Mouse (Mus musculus): Measurements from ENCODE around the gene Mapk3. TPM values are rescaled to one million over a fixed set of nuclear protein-coding genes. Genes with fewer than 3 reads are reported as not detected.

The Mapk3 gene
- polyA plus RNA-seq (2015; fragmentation: Nextera tagmentation; extraction: Ambion mirVana), result 94.8 and 109 TPM in 2 replicates

DNA sequence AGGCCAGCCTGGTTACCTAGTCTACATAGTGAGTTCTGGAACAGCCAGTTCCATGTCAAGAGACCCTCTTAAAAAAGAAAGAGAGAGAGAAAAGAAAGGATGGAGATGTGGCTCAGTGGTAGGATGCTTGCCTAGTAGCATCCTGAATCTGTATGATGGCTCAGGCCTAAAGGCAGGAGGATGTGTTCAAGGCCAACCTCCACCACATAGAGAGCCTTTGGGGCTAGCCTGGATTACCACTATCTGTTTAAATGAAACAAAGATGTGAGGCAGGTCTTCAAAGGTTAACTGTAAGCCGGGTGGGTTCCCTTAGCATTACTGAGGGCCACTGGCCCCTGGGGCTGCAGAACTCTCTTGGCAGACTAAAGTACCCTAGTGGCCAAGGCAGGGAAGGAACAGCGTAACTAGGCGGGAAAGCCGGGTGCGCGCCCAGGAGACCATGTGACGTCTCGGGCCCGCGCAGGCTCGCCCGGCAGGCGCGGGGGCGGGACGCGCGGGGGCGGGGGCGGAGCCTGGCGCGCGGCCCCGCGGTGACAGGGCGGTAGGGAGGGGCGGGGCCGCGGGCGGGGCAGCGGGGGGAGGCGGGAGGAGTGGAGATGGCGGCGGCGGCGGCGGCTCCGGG is at the start of gene Mapk3:
Mapk3 (plus strand) TSS at position 552 of the 622 bp plus-strand sequence.
- WGBS, result 1% methylated on average over 25 of the region's 38 CpGs
- H3K4me2 ChIP-seq (ENCODE audit: low read depth, low read length), result peak within 1 kb of the TSS; percentile 92
- no peaks in the 10 kb centered on the region for H3K9me3 ChIP-seq (replicated peaks; ENCODE audit: control insufficient read depth, low read length)
- H3K4me1 ChIP-seq (ENCODE audit: control insufficient read depth, insufficient read depth, low read length), result peaks cover 34% of the 10 kb centered on the region
- H3K9ac ChIP-seq (ENCODE audit: low read length), result peak within 1 kb of the TSS; percentile 92
- H3K4me3 ChIP-seq (replicated peaks; ENCODE audit: low read length), result peak within 1 kb of the TSS; percentile 81
- peak; percentile 68 for ATAC-seq (ENCODE audit: insufficient read depth, low FRiP score)
- peaks cover 5% of the 10 kb centered on the region for H3K36me3 ChIP-seq (ENCODE audit: control insufficient read depth, insufficient read depth, low read length)
- H3K27ac ChIP-seq (ENCODE audit: low read length), result peak within 1 kb of the TSS; percentile 99
- H3K27me3 ChIP-seq (ENCODE audit: control insufficient read depth, insufficient read depth, low read length), result no peaks in the 10 kb centered on the region

DNA sequence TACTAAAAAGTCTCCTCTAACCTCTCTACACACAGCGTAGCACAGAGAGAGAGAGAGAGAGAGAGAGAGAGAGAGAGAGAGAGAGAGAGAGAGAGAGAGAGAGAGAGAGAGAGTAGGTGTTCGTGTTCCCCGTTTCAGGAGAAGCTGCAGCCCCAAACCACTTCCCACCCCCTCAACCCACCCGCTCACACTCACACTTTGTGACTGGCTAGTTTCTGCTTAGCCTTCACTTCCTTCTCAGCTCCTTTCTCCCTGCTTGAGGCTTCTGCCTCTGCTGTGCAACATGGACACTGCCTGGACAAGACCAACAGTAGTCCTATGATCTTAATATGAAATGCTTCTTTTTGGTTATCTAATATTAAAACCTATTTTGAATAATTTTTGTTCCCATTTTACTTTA is 49.1 kb upstream of the Mapk3 start:
- 69% methylated on average over 4 of the region's 4 CpGs for WGBS
- Histone ChIP-seq H3K4me2 (ENCODE audit: low read depth, low read length) (no peak overlapping the region), H3K4me1 (ENCODE audit: control insufficient read depth, insufficient read depth, low read length) (no peaks in the 10 kb centered on the region), H3K9me3 (replicated peaks; ENCODE audit: control insufficient read depth, low read length) (0 out of 2 replicates have a peak, but pooled peaks cover 3% of the 10 kb centered on the region), H3K9ac (ENCODE audit: low read length) (no peak overlapping the region), H3K4me3 (replicated peaks; ENCODE audit: low read length) (no peak overlapping the region), H3K36me3 (ENCODE audit: control insufficient read depth, insufficient read depth, low read length) (no peaks in the 10 kb centered on the region), H3K27me3 (ENCODE audit: control insufficient read depth, insufficient read depth, low read length) (no peaks in the 10 kb centered on the region), H3K27ac (ENCODE audit: low read length) (no peak overlapping the region)
- ATAC-seq (ENCODE audit: insufficient read depth, low FRiP score), result no peak

DNA sequence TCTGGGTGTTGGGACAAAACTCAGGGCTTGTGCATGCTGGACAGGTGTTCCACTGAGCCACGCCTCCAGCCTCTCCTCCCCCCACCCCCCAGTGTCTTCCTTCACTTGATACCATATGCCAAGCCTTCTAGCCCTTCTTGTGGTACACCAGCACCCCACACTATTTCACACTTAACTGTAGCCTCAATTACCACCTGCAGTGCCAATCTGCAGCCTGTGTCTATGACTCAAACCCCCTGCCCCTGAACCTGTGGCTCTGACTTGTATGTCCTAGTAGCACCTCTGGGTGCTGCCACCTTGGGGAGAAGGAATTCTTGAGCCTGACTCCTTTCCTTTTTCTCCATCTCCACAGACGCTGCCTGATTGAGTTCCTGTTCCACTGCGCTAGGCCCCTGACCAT is 47.5 kb upstream of the Mapk3 start:
- Histone ChIP-seq H3K4me1 (ENCODE audit: control insufficient read depth, insufficient read depth, low read length) (no peaks in the 10 kb centered on the region), H3K27ac (ENCODE audit: low read length) (no peak overlapping the region), H3K9me3 (replicated peaks; ENCODE audit: control insufficient read depth, low read length) (0 out of 2 replicates have a peak, but pooled peaks cover 3% of the 10 kb centered on the region), H3K36me3 (ENCODE audit: control insufficient read depth, insufficient read depth, low read length) (no peaks in the 10 kb centered on the region), H3K27me3 (ENCODE audit: control insufficient read depth, insufficient read depth, low read length) (no peaks in the 10 kb centered on the region), H3K4me2 (ENCODE audit: low read depth, low read length) (no peak overlapping the region), H3K9ac (ENCODE audit: low read length) (no peak overlapping the region), H3K4me3 (replicated peaks; ENCODE audit: low read length) (no peak overlapping the region)
- 83% methylated on average over 3 of the region's 3 CpGs for WGBS
- no peak for ATAC-seq (ENCODE audit: insufficient read depth, low FRiP score)

DNA sequence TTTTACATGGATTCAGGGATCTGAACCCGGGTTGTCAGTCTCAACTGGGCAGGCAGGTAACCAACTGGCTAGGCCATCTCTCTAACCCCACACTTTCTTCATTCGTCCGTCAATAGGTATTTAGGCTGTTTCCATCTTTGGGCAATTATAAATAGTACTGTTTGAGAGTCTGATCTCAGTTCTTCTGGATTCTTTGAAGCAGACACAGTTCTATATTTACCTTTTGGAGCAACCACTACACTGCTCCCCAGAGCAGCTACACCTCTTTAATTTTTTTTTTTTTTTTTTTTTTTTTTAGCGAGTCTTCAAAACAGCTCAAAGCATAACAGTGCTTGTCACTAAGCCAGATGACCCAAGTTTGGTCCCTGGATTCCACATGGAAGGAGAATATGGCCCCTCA is 43.7 kb upstream of the Mapk3 start:
- no peak for ATAC-seq (ENCODE audit: insufficient read depth, low FRiP score)
- 83% methylated on average over 4 of the region's 4 CpGs for WGBS
- H3K27ac ChIP-seq (ENCODE audit: low read length), result no peak overlapping the region

DNA sequence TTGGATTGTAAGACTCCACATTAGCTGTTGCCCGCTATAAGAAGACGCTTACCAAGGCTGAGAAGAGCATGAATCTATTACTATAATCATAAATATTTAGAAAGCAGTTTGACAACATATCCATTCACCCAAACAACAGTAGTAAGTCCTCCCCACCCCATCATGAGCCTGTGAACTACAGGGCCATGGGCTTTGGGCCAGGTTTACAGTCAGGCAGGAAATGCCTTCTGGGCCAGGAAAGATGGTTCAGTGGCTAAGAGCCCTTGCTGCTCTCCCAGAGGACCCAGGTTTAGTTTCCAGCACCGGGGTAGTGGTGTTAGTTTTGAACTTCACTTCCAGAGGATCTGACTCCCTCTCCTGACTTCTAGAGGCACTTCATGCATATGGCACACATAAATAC is 41.8 kb upstream of the Mapk3 start:
- no peaks in the 10 kb centered on the region for H3K9me3 ChIP-seq (replicated peaks; ENCODE audit: control insufficient read depth, low read length)
- H3K4me1 ChIP-seq (ENCODE audit: control insufficient read depth, insufficient read depth, low read length), result no peaks in the 10 kb centered on the region
- no peak overlapping the region for H3K4me3 ChIP-seq (replicated peaks; ENCODE audit: low read length)
- no peaks in the 10 kb centered on the region for H3K36me3 ChIP-seq (ENCODE audit: control insufficient read depth, insufficient read depth, low read length)
- 64% methylated on average over 3 of the region's 3 CpGs for WGBS
- H3K27me3 ChIP-seq (ENCODE audit: control insufficient read depth, insufficient read depth, low read length), result no peaks in the 10 kb centered on the region
- no peak overlapping the region for H3K9ac ChIP-seq (ENCODE audit: low read length)
- H3K4me2 ChIP-seq (ENCODE audit: low read depth, low read length), result no peak overlapping the region
- ATAC-seq (ENCODE audit: insufficient read depth, low FRiP score), result no peak
- H3K27ac ChIP-seq (ENCODE audit: low read length), result no peak overlapping the region

More for the DNA sequence above, 43.7 kb upstream of the Mapk3 start:
- no peaks in the 10 kb centered on the region for H3K4me1 ChIP-seq (ENCODE audit: control insufficient read depth, insufficient read depth, low read length)
- no peak overlapping the region for H3K9ac ChIP-seq (ENCODE audit: low read length)
- H3K9me3 ChIP-seq (replicated peaks; ENCODE audit: control insufficient read depth, low read length), result no peaks in the 10 kb centered on the region
- no peaks in the 10 kb centered on the region for H3K36me3 ChIP-seq (ENCODE audit: control insufficient read depth, insufficient read depth, low read length)
- H3K27me3 ChIP-seq (ENCODE audit: control insufficient read depth, insufficient read depth, low read length), result no peaks in the 10 kb centered on the region
- H3K4me3 ChIP-seq (replicated peaks; ENCODE audit: low read length), result no peak overlapping the region
- H3K4me2 ChIP-seq (ENCODE audit: low read depth, low read length), result no peak overlapping the region

DNA sequence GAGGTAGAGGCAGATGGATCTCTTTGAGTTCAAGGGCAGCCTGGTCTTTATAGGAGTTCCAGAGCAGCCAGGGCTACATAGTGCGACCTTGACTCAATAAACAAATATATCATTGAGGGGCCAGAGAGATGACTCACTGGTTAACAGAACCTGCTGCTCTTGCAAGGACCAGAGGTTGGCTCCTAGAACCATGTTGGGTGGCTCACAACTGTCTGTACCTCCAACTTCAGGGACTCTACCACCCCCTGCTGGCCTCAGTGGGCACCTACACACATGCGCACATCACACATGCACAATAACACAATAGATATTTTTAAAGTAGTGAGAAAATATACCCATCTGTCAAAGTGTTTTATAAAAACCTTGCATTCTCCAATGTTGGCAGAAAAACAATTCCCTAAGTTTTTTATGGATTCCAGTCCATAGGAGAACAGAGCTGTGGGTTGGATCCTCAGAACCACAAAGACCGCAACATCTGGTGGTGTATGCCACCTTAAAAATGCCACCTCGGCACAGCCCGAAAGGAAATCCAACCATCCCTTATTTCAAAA is 40.5 kb upstream of the Mapk3 start:
- Histone ChIP-seq H3K27me3 (ENCODE audit: control insufficient read depth, insufficient read depth, low read length) (no peaks in the 10 kb centered on the region), H3K36me3 (ENCODE audit: control insufficient read depth, insufficient read depth, low read length) (no peaks in the 10 kb centered on the region), H3K27ac (ENCODE audit: low read length) (no peak overlapping the region), H3K4me1 (ENCODE audit: control insufficient read depth, insufficient read depth, low read length) (no peaks in the 10 kb centered on the region), H3K9me3 (replicated peaks; ENCODE audit: control insufficient read depth, low read length) (no peaks in the 10 kb centered on the region), H3K4me2 (ENCODE audit: low read depth, low read length) (no peak overlapping the region), H3K9ac (ENCODE audit: low read length) (no peak overlapping the region), H3K4me3 (replicated peaks; ENCODE audit: low read length) (no peak overlapping the region)
- no peak for ATAC-seq (ENCODE audit: insufficient read depth, low FRiP score)
- WGBS, result 91% methylated on average over 5 of the region's 5 CpGs

DNA sequence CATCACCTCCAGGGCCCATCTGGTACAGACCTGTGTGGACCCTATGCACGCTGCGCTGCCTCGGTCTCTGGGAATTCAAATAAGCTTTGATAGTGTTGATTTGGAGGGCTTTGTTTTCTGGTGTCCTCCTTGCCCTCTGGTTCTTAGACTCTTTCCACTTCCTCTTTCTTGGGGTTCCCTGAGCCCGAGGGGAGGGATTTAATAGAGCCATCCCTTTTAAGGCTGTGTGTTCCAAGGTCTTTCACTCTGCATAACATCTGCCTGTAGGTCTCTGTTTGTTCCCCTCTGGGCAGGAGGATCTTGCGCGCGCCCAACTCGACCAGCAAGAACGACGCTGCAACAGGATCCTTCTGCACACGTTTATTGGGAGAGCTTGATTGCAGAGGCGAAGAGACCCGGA is 37.8 kb upstream of the Mapk3 start:
- 89% methylated on average over 13 of the region's 13 CpGs for WGBS
- Histone ChIP-seq H3K27me3 (ENCODE audit: control insufficient read depth, insufficient read depth, low read length) (no peaks in the 10 kb centered on the region), H3K9me3 (replicated peaks; ENCODE audit: control insufficient read depth, low read length) (no peaks in the 10 kb centered on the region), H3K27ac (ENCODE audit: low read length) (no peak overlapping the region), H3K4me1 (ENCODE audit: control insufficient read depth, insufficient read depth, low read length) (0 out of 2 replicates have a peak, but pooled peaks cover 2% of the 10 kb centered on the region), H3K36me3 (ENCODE audit: control insufficient read depth, insufficient read depth, low read length) (no peaks in the 10 kb centered on the region), H3K9ac (ENCODE audit: low read length) (no peak overlapping the region), H3K4me3 (replicated peaks; ENCODE audit: low read length) (no peak overlapping the region), H3K4me2 (ENCODE audit: low read depth, low read length) (no peak overlapping the region)
- no peak for ATAC-seq (ENCODE audit: insufficient read depth, low FRiP score)

DNA sequence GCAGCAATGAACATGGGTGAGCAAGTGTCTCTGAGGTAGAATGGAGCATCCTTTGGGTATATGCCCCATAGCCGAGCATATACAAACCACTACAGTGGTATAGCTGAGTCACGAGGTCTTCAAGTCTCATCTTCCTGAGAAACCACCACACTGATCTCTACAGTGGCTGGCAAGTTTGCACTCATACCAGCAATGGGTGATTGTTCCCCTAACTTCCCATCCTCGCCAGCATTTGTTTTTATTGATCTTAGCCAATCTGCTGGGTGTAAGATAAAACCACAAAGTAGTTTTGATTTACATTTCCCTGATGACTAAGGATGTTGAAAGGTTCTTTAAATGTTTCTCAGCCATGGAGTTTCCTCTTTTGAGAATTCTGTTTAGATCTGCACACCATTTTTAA is 34.3 kb upstream of the Mapk3 start:
- H3K9ac ChIP-seq (ENCODE audit: low read length), result no peak overlapping the region
- WGBS, result 61% methylated on average over 3 of the region's 3 CpGs
- no peak overlapping the region for H3K4me2 ChIP-seq (ENCODE audit: low read depth, low read length)
- ATAC-seq (ENCODE audit: insufficient read depth, low FRiP score), result no peak
- no peaks in the 10 kb centered on the region for H3K27me3 ChIP-seq (ENCODE audit: control insufficient read depth, insufficient read depth, low read length)
- 0 out of 2 replicates have a peak, but pooled peaks cover 2% of the 10 kb centered on the region for H3K4me1 ChIP-seq (ENCODE audit: control insufficient read depth, insufficient read depth, low read length)
- H3K4me3 ChIP-seq (replicated peaks; ENCODE audit: low read length), result no peak overlapping the region
- no peaks in the 10 kb centered on the region for H3K9me3 ChIP-seq (replicated peaks; ENCODE audit: control insufficient read depth, low read length)
- no peak overlapping the region for H3K27ac ChIP-seq (ENCODE audit: low read length)
- no peaks in the 10 kb centered on the region for H3K36me3 ChIP-seq (ENCODE audit: control insufficient read depth, insufficient read depth, low read length)

DNA sequence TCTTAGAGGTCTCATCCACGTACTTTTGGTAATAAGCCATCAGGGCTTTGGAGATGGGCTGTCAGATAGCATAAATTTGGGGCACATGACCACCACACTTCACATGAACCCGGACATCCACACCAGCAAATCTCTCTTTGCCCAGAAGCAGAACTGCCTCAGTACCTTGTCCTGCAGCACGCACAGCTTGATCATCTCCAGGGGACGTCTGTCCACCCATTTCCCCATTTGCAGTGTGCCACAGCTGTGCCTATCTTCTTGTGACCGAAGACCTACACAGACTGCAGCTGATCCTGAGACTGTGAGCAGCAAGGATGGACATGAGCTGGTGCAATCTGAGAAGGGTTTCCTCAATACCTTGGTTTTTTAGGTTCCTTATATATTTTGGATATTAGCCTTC is 33.7 kb upstream of the Mapk3 start:
- no peaks in the 10 kb centered on the region for H3K9me3 ChIP-seq (replicated peaks; ENCODE audit: control insufficient read depth, low read length)
- 75% methylated on average over 5 of the region's 5 CpGs for WGBS
- H3K27me3 ChIP-seq (ENCODE audit: control insufficient read depth, insufficient read depth, low read length), result no peaks in the 10 kb centered on the region
- no peak overlapping the region for H3K27ac ChIP-seq (ENCODE audit: low read length)
- H3K9ac ChIP-seq (ENCODE audit: low read length), result no peak overlapping the region
- no peak overlapping the region for H3K4me2 ChIP-seq (ENCODE audit: low read depth, low read length)
- H3K4me1 ChIP-seq (ENCODE audit: control insufficient read depth, insufficient read depth, low read length), result 0 out of 2 replicates have a peak, but pooled peaks cover 2% of the 10 kb centered on the region
- ATAC-seq (ENCODE audit: insufficient read depth, low FRiP score), result no peak
- no peak overlapping the region for H3K4me3 ChIP-seq (replicated peaks; ENCODE audit: low read length)
- no peaks in the 10 kb centered on the region for H3K36me3 ChIP-seq (ENCODE audit: control insufficient read depth, insufficient read depth, low read length)

Data from stomach, embryonic 16.5 days (tissue).